In genomic region chr16:5444785-5445184, GRCm38 (mm10) we compare ENCODE assay signal across 20 mouse cellular contexts.
A peak's percentile ranks its signal among the peaks of the same experiment; 100 is the strongest.
DNase-seq lines count a peak whose midpoint lies in the region; ATAC-seq and TF ChIP-seq lines count a peak whose summit lies in the region.
"Had no signal": no experiment of that assay in that cellular context is flagged by ENCODE, and none has a peak within 500 bp of the region (broad histone marks: within the 10 kb centered on the region; RNA-seq: fewer than 3 reads in every experiment).

No protein-coding gene starts in this region.

- intact Hi-C loops in left cerebral cortex, postnatal 36 days (cut with DNase I) = no loop called here

- no peak for TF ChIP-seq POLR2A in thymus, adult 2 months (IDR thresholded peaks at IDR 0.05; ENCODE audit: control insufficient read depth, extremely low read depth, insufficient read depth, low read length, poor library complexity)

- WGBS in thymus, adult 2 months = 47% methylated on average over 2 of the region's 2 CpGs

- peak; percentile 85 for ATAC-seq in granulocyte monocyte progenitor cell, adult 5-6 weeks (replicated peaks; ENCODE audit: poor library complexity, severe bottlenecking)
- ATAC-seq in megakaryocyte progenitor cell, adult 5-6 weeks (replicated peaks; ENCODE audit: poor library complexity) = peak; percentile 94
- ATAC-seq: forebrain, embryonic 13.5 days; forebrain, postnatal 0 days; hindbrain, embryonic 16.5 days had no signal

- TF ChIP-seq CTCF in thymus, adult 2 months (IDR thresholded peaks at IDR 0.05; ENCODE audit: borderline replicate concordance, control insufficient read depth, extremely low read depth, insufficient read depth, low read length, poor library complexity) = no peak

- H3K4me1 ChIP-seq in thymus, adult 2 months (replicated peaks; ENCODE audit: control insufficient read depth, insufficient read depth, low read length) = peaks cover 10% of the 10 kb centered on the region
- H3K4me1 ChIP-seq: forebrain, embryonic 13.5 days; heart, embryonic 12.5 days; hindbrain, embryonic 12.5 days had no signal

- DNase-seq in thymus, adult 2 months = no peak
- no peak for DNase-seq in thymus, postnatal 4 days
- no peak for DNase-seq in spleen, postnatal 4 days (ENCODE audit: low spot score in 2 of 2)
- no peak for DNase-seq in left cerebral cortex, postnatal 36 days (ENCODE audit: low spot score in 2 of 2)
- no peak for DNase-seq in left cerebral cortex, adult 18-20 months (ENCODE audit: low spot score in 2 of 2)
- DNase-seq: adrenal gland, adult 8-10 months; adrenal gland, postnatal 36 days; cerebellum, adult 11-12 months; cerebellum, adult 9-10 months; cerebellum, postnatal 36 days; forebrain, postnatal 0 days; gastrocnemius, postnatal 14 days; heart, postnatal 36 days had no signal

- H3K27me3 ChIP-seq in thymus, adult 2 months (ENCODE audit: control insufficient read depth, insufficient read depth, low read length) = no peaks in the 10 kb centered on the region
- H3K27me3 ChIP-seq: forebrain, embryonic 13.5 days; heart, embryonic 12.5 days; hindbrain, embryonic 12.5 days had no signal

- no peak overlapping the region for H3K4me3 ChIP-seq in thymus, adult 2 months (ENCODE audit: control insufficient read depth, insufficient read depth, low read length)
- H3K4me3 ChIP-seq: embryonic facial prominence, embryonic 10.5 days; forebrain, embryonic 13.5 days; heart, embryonic 12.5 days; hindbrain, embryonic 12.5 days had no signal

- 0 out of 2 replicates have a peak overlapping the region, but pooled peaks have one; percentile 7 for H3K27ac ChIP-seq in thymus, adult 2 months (ENCODE audit: control insufficient read depth, insufficient read depth, low read length)
- H3K27ac ChIP-seq: embryonic facial prominence, embryonic 10.5 days; forebrain, embryonic 13.5 days; hindbrain, embryonic 12.5 days had no signal

- no peaks in the 10 kb centered on the region for H3K36me3 ChIP-seq in thymus, adult 2 months (ENCODE audit: control insufficient read depth, insufficient read depth, low read length)
- H3K36me3 ChIP-seq: embryonic facial prominence, embryonic 10.5 days; heart, embryonic 12.5 days; hindbrain, embryonic 12.5 days had no signal
